Mouse (Mus musculus) lung, postnatal 0 days (tissue): ENCODE data around the gene Tmem45b.

Experiments
- CTCF ChIP-seq: IDR thresholded peaks from 2 replicates; pipeline ENCODE4 v1.5.1; 2016; ENCODE audit warnings: antibody characterized with exemption, mild to moderate bottlenecking
- EP300 ChIP-seq: IDR thresholded peaks from 2 replicates; pipeline ENCODE4 v1.6.1; 2016; ENCODE audit warnings: antibody characterized with exemption, mild to moderate bottlenecking, control low read depth

DNA sequence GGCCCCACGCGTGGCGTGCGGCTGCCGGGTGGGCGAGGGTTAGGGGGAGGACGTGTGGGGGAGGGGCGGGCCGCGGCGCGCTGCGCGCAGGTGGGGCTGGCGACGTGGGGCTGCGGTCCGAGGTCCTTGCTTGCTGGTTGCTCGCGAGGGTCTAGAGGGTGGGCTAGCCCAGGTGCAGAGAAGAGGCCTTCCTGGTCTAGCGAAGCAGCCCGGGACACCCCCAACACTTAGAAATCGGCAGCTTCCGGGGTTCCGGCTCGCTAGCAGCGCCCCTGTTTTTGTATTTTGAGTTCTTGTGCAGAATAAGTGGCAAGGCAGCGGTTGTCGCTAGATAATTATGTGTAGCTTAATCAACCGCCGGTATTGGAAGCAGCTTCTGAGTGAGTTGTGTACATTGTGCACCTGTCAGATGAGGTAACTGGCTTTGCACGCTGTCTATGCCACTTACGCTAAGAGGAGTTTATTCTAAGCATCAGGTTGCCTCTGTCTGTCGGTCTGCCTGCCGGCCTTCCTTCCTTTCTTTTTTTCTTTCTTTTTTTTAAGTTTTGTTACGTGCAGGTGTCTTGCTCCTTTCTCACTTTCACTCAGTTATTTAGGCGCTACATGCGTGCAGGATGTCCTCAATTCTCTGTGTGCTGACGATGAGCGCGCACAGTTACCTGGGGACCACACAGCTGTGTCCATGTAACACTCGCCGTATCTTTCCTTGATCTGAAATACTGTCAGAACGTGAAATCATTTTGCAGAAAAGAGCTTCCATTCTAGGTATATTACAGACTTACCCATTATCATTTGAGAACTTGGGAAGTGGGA lies 77.7 kb downstream of the Tmem45b start:
- TF ChIP-seq CTCF (no peak), EP300 (no peak)
